Comparison of ENCODE assay signal across 8 mouse cellular contexts in the genomic region with DNA sequence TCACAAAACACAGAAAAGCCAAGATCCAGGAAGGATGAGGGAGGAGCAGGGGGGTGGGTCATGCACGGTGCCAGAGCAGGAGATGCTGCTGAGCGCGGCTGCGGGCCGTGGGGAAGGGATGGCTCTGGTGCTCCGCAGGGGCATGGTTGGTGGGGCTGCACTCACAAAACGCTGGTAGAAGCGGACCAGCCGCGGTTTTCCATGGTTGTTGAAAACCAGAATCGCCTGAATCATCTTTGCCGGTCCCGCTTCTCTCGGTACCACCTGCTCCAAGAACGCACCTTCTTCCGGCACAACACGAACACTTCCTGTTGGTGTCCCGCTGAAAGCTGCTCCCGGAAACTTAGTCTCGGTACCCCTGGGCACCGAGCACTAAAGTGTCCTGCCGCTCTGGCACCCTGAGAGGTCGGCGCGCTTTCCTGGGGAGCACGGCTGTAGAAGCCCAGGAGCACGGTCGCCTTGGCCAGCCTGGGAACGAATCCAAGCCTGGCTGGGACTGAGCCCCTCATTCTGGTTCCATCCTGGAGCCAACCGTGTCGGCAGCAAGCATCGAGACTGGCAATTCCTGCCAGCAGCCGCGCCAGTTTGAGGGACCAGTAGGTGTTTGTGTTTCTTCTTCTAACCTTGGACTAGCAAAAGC. TPM values are rescaled to one million over a fixed set of nuclear protein-coding genes. Genes with fewer than 3 reads are reported as not detected.
DNase-seq lines count a peak whose midpoint lies in the region; ATAC-seq and TF ChIP-seq lines count a peak whose summit lies in the region.

A gene (minus strand): TSS at position 306 of the 640 bp plus-strand sequence.

- DNase-seq in heart, postnatal 10 days = peak; percentile 91 to 93
- DNase-seq in large intestine, adult 2 months (ENCODE audit: low read depth, low spot score) = peak; percentile 82
- DNase-seq in liver, postnatal 0 days = peak; percentile 90
- DNase-seq in testis, postnatal 10 days (ENCODE audit: low spot score) = peak; percentile 87

- intact Hi-C loops in heart, postnatal 10 days (cut with DNase I) = no loop called here

- no peaks in the 10 kb centered on the region for H3K27me3 ChIP-seq in ES-Bruce4 (ENCODE audit: control insufficient read depth, insufficient read depth, low read length, poor library complexity, severe bottlenecking)
- no peaks in the 10 kb centered on the region for H3K27me3 ChIP-seq in forebrain, embryonic 13.5 days
- no peaks in the 10 kb centered on the region for H3K27me3 ChIP-seq in liver, postnatal 0 days (ENCODE audit: insufficient read depth, low read length)
- no peaks in the 10 kb centered on the region for H3K27me3 ChIP-seq in neural tube, embryonic 14.5 days (ENCODE audit: control insufficient read depth, insufficient read depth, low read length)

- no peaks in the 10 kb centered on the region for H3K9me3 ChIP-seq in ES-Bruce4 (replicated peaks; ENCODE audit: control insufficient read depth, insufficient read depth, low read length, poor library complexity, severe bottlenecking)
- H3K9me3 ChIP-seq in forebrain, embryonic 13.5 days (replicated peaks) = no peaks in the 10 kb centered on the region
- H3K9me3 ChIP-seq in liver, postnatal 0 days (ENCODE audit: low read length) = no peaks in the 10 kb centered on the region
- no peaks in the 10 kb centered on the region for H3K9me3 ChIP-seq in neural tube, embryonic 14.5 days (ENCODE audit: control insufficient read depth, low read length)

- TF ChIP-seq POLR2A in ES-Bruce4 (IDR thresholded peaks at IDR 0.05; ENCODE audit: insufficient read depth, low read length) = no peak

- peaks cover 2% of the 10 kb centered on the region for H3K4me1 ChIP-seq in ES-Bruce4 (ENCODE audit: control insufficient read depth, insufficient read depth, low read length)
- H3K4me1 ChIP-seq in forebrain, embryonic 13.5 days = peaks cover 11% of the 10 kb centered on the region
- H3K4me1 ChIP-seq in liver, postnatal 0 days (ENCODE audit: insufficient read depth) = peaks cover 11% of the 10 kb centered on the region; the same call in 1 of the 2 replicates
- H3K4me1 ChIP-seq in neural tube, embryonic 14.5 days (ENCODE audit: control insufficient read depth, insufficient read depth, low read length) = peaks cover 4% of the 10 kb centered on the region; the same call in 1 of the 2 replicates

- H3K36me3 ChIP-seq in ES-Bruce4 (ENCODE audit: control insufficient read depth, insufficient read depth, low read length, poor library complexity, severe bottlenecking) = peaks cover 6% of the 10 kb centered on the region
- H3K36me3 ChIP-seq in forebrain, embryonic 13.5 days (ENCODE audit: poor library complexity, severe bottlenecking) = peaks cover 6% of the 10 kb centered on the region
- H3K36me3 ChIP-seq in liver, postnatal 0 days (replicated peaks; ENCODE audit: insufficient read depth, low read length) = no peaks in the 10 kb centered on the region
- no peaks in the 10 kb centered on the region; the same call in 1 of the 2 replicates for H3K36me3 ChIP-seq in neural tube, embryonic 14.5 days (ENCODE audit: control insufficient read depth, insufficient read depth, low read length)

- no peak for TF ChIP-seq CTCF in ES-Bruce4 (IDR thresholded peaks at IDR 0.05; ENCODE audit: low read depth, low read length)
- no peak for TF ChIP-seq CTCF in liver, postnatal 0 days (IDR thresholded peaks at IDR 0.05; ENCODE audit: low read depth)

- H3K4me2 ChIP-seq in forebrain, embryonic 13.5 days = peak within 1 kb of the TSS; percentile 70
- H3K4me2 ChIP-seq in liver, postnatal 0 days (ENCODE audit: low read depth, low read length) = peak within 1 kb of the TSS; percentile 84
- peak within 1 kb of the TSS; percentile 65 for H3K4me2 ChIP-seq in neural tube, embryonic 14.5 days (ENCODE audit: low read depth, low read length)

- peak within 1 kb of the TSS; percentile 37 for H3K9ac ChIP-seq in ES-Bruce4 (ENCODE audit: low read depth, poor library complexity, severe bottlenecking)
- H3K9ac ChIP-seq in forebrain, embryonic 13.5 days = peak within 1 kb of the TSS; percentile 90
- H3K9ac ChIP-seq in liver, postnatal 0 days (replicated peaks) = peak within 1 kb of the TSS; percentile 76
- H3K9ac ChIP-seq in neural tube, embryonic 14.5 days (replicated peaks; ENCODE audit: low read depth, low read length) = peak within 1 kb of the TSS; percentile 59

- ATAC-seq in cerebellum, adult (ENCODE audit: insufficient number of reproducible peaks, low FRiP score, low TSS enrichment) = peak; percentile 91
- ATAC-seq in forebrain, embryonic 13.5 days = peak; percentile 98
- peak; percentile 97 for ATAC-seq in liver, postnatal 0 days
- peak; percentile 96 for ATAC-seq in neural tube, embryonic 14.5 days (ENCODE audit: low read depth)

- H3K4me3 ChIP-seq in ES-Bruce4 (ENCODE audit: low read depth, low read length) = peak within 1 kb of the TSS; percentile 73
- H3K4me3 ChIP-seq in forebrain, embryonic 13.5 days = peak within 1 kb of the TSS; percentile 85
- H3K4me3 ChIP-seq in liver, postnatal 0 days (ENCODE audit: low read depth, low read length) = peak within 1 kb of the TSS; percentile 96
- peak within 1 kb of the TSS; percentile 56 for H3K4me3 ChIP-seq in neural tube, embryonic 14.5 days (ENCODE audit: low read depth, low read length)

- TF ChIP-seq EP300 in ES-Bruce4 (IDR thresholded peaks at IDR 0.05; ENCODE audit: insufficient read depth, low read depth, low read length) = 0 out of 2 replicates have a peak, but pooled peaks have one; percentile 25
- no peak for TF ChIP-seq EP300 in liver, postnatal 0 days (IDR thresholded peaks at IDR 0.05; ENCODE audit: low read depth)

- under 1% methylated on average over 34 of the region's 34 CpGs for WGBS in forebrain, embryonic 13.5 days
- WGBS in large intestine, adult 2 months = under 1% methylated on average over 34 of the region's 34 CpGs
- under 1% methylated on average over 34 of the region's 34 CpGs for WGBS in liver, postnatal 0 days (ENCODE audit: insufficient replicate concordance)
- WGBS in neural tube, embryonic 14.5 days = under 1% methylated on average over 34 of the region's 34 CpGs

- no peak within 1 kb of the TSS for H3K27ac ChIP-seq in ES-Bruce4 (ENCODE audit: insufficient read depth, low read length)
- H3K27ac ChIP-seq in forebrain, embryonic 13.5 days = peak within 1 kb of the TSS; percentile 81
- H3K27ac ChIP-seq in liver, postnatal 0 days (ENCODE audit: low read depth) = peak within 1 kb of the TSS; percentile 52
- peak within 1 kb of the TSS; percentile 58 for H3K27ac ChIP-seq in neural tube, embryonic 14.5 days (ENCODE audit: low read depth, low read length)

RNA-seq across cellular contexts. Expression of the gene that starts here (rescaled TPM):
- 61.0 and 61.2 TPM in 2 replicates for polyA plus RNA-seq in ES-Bruce4 (2011; ENCODE audit: insufficient read depth, insufficient read length, low read depth, missing spikeins)
- 46.2 and 46.3 TPM in 2 replicates for polyA plus RNA-seq in forebrain, embryonic 13.5 days (2015; fragmentation: Nextera tagmentation; extraction: Ambion mirVana)
- 10 to 100 TPM; 20.5 to 24.1 TPM for total RNA-seq in heart, postnatal 10 days (2021)
- 12.4 and 14.3 TPM in 2 replicates for polyA plus RNA-seq in large intestine, adult 2 months (2012; rRNA removed)
- 8.0 and 8.3 TPM in 2 replicates for polyA plus RNA-seq in liver, postnatal 0 days (2015; fragmentation: Nextera tagmentation; extraction: Ambion mirVana)
- 42.0 and 48.8 TPM in 2 replicates for polyA plus RNA-seq in neural tube, embryonic 14.5 days (2014; fragmentation: Nextera tagmentation; extraction: Ambion mirVana)

Comparison
In these comparisons a context has a peak if more than half of its experiments do, and no peak if none do; other contexts are left out.
1. H3K9ac ChIP-seq: peak in every context shown above with its lines; median percentile 90 in forebrain, embryonic 13.5 days; 76 in liver, postnatal 0 days; 59 in neural tube, embryonic 14.5 days; 37 in ES-Bruce4.